Mouse (Mus musculus): ENCODE results near the gene Gde1.

DNA sequence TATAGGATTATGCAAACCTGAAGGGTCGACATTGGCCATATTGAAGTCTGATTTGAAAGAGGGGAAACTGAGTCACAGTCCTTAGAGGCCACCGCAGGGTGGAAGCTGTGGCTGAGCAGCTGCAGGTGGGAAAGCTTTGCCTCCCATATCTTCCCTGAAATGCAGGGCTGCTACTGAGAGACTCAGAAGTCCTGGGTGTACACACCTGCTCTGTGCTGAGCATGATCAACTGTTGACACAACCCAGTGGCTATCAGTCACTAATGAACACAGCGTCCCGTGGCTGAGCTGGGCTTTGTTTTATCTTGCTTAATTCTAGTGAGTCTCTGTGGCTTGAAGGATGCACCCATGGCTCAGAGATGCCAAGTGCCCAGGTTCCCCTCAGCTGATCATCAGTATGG is 55.5 kb downstream of the Gde1 start:
- TF ChIP-seq CHD2 (IDR thresholded peaks at IDR 0.05; ENCODE audit: low read length) (no peak), CHD1 (IDR thresholded peaks at IDR 0.05; ENCODE audit: low read depth, low read length) (no peak), SIN3A (IDR thresholded peaks at IDR 0.05; ENCODE audit: low read length) (no peak), ETS1 (conservative IDR thresholded peaks at IDR 0.05; ENCODE audit: low read depth, low read length) (no peak), ZMIZ1 (IDR thresholded peaks at IDR 0.05; ENCODE audit: low read depth, low read length) (no peak)

Data from CH12.LX (cell line).